Mouse (Mus musculus): ENCODE data around the gene Cirbp.

DNA sequence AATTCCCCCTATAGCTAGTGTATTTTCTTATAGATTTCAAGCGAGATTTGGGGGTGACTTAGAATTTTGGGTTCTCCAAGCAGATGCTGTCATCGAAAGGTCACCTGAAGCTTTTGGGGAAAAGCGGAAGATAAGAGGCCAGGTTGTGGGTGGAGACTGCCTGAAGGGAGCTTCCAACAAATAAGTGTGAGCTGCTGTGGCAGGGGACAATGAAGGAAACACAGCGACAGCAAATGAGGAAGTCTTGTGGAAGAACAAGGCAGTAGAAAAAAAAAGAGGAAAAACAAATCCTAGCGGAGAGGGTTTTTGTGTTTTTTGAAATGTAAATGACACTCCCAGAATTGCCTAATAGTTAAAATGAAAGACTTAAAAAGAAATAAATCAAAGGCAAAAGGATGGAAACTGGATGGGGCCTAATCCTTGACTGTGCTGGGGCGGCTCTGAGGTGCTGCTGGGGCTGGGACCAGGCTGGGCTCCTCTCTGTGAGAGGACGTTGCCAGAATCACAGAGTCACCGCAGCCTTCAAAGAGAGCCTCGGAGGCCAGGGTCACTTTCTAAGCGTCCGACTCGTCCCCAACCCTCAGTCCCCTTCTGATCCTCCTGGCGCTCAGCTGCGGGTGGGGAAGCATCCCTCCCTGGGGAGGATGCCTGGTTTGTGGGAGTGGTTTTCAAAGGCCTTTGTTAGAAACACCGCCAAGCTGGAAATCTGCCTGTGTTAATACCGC lies 49.4 kb downstream of the Cirbp start:
- TF ChIP-seq CTCF (IDR thresholded peaks at IDR 0.05; ENCODE audit: control insufficient read depth, insufficient read depth, insufficient read length) (no peak), MYOG (IDR thresholded peaks at IDR 0.05; ENCODE audit: control insufficient read depth, extremely low read depth, insufficient read length) (no peak), FOSL1 (IDR thresholded peaks at IDR 0.05; ENCODE audit: insufficient read depth, low read length, poor library complexity, severe bottlenecking) (no peak), USF1 (IDR thresholded peaks at IDR 0.05; ENCODE audit: low read depth) (no peak), MYOD1 (IDR thresholded peaks at IDR 0.05; ENCODE audit: control insufficient read depth, insufficient read length, low read depth) (no peak), MAX (IDR thresholded peaks at IDR 0.05) (no peak), CEBPB (IDR thresholded peaks at IDR 0.05; ENCODE audit: low read depth) (no peak)
